Mouse (Mus musculus): ENCODE results near the gene Kcnj9. TPM values are rescaled to one million over a fixed set of nuclear protein-coding genes. Genes with fewer than 3 reads are reported as not detected.

Gene Kcnj9
- polyA plus RNA-seq, 1 experiment = 3.9 TPM

DNA sequence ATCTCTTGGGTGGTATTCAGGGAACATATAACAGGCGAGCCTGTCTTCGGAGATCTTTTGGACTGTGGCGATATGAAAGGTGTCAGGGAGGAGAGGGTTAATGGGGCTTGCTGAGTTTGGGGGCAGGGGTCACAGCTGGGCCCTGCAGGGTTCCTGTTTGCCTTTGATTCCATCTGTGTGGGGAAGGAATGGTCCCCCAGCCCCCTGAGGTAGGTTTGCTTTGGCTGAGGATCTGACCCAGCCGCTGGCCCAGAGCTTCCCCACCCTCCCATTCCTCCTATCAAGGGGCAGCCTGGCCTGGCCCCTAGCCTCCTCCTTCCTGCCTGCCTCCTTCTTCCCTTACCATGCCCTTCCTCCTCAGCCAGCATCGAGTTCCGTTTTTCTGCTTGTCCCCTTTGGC, 26.3 kb downstream of the Kcnj9 start:
- TF ChIP-seq CTCF (IDR thresholded peaks at IDR 0.05; ENCODE audit: extremely low read depth, insufficient read depth, insufficient read length, insufficient replicate concordance) (no peak), POLR2A (IDR thresholded peaks at IDR 0.05; ENCODE audit: low read depth, low read length) (no peak)
- 58% methylated on average over 6 of the region's 6 CpGs for WGBS
- no peaks in the 10 kb centered on the region for H3K27me3 ChIP-seq (ENCODE audit: control insufficient read depth, insufficient read depth, low read length)

DNA sequence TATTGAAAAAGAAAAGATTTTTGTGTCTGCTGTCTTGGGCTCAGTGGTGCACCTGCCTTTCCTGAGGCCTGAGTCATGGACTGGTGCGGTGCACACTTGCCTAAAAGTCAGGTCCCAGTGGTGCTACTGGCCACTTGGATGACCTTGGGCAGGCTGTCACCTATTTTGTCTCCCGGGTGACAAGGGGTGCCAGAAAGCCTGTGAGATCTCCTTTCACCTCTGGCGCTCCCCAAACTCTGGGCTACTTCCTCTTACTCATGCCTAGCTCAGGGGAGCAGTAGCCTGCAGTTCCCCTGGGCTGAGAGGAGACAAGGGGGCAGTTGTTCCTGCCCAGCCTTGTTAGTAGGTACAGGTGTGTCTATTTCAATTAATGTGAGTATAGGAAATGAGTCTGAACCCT, 26.8 kb downstream of the Kcnj9 start:
- DNase-seq (ENCODE audit: low read depth in 1 of 2, low spot score in 2 of 2) = no peak
- Histone ChIP-seq H3K36me3 (ENCODE audit: control insufficient read depth, insufficient read depth, low read length) (no peaks in the 10 kb centered on the region), H3K4me1 (ENCODE audit: control insufficient read depth, insufficient read depth, insufficient read length) (peaks cover 7% of the 10 kb centered on the region; the same call in 1 of the 2 replicates), H3K27ac (ENCODE audit: insufficient read depth, low read length) (no peak overlapping the region), H3K4me3 (ENCODE audit: extremely low read depth, insufficient read depth, insufficient read length) (no peak overlapping the region), H3K27me3 (ENCODE audit: control insufficient read depth, insufficient read depth, low read length) (no peaks in the 10 kb centered on the region)
- 46% methylated on average over 3 of the region's 3 CpGs for WGBS
- TF ChIP-seq CTCF (IDR thresholded peaks at IDR 0.05; ENCODE audit: extremely low read depth, insufficient read depth, insufficient read length, insufficient replicate concordance) (no peak), POLR2A (IDR thresholded peaks at IDR 0.05; ENCODE audit: low read depth, low read length) (no peak)

More for the DNA sequence above, 26.3 kb downstream of the Kcnj9 start:
- Histone ChIP-seq H3K27ac (ENCODE audit: insufficient read depth, low read length) (no peak overlapping the region), H3K36me3 (ENCODE audit: control insufficient read depth, insufficient read depth, low read length) (no peaks in the 10 kb centered on the region), H3K4me1 (ENCODE audit: control insufficient read depth, insufficient read depth, insufficient read length) (peaks cover 7% of the 10 kb centered on the region; the same call in 1 of the 2 replicates), H3K4me3 (ENCODE audit: extremely low read depth, insufficient read depth, insufficient read length) (no peak overlapping the region)
- DNase-seq (ENCODE audit: low read depth in 1 of 2, low spot score in 2 of 2) = no peak

DNA sequence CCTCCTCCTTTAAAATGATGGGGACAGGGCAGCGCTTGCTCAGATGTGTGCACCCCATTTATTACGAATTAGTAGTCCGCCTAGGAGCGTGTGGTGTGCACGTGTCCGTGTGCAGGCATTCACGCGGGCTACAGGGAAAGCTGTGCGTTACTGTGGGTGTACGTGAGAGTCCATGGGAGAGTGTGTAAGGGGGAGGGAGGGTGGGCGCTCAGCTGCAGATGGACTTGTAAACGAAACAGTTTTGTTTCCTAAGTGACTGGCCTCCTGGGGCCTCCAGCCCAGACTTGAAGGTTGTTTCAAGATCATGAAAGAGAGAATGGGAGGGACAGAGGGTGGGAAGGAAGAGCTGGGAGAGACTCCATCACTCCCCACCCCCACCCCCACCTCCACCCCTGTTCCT, 27.9 kb downstream of the Kcnj9 start:
- Histone ChIP-seq H3K4me1 (ENCODE audit: control insufficient read depth, insufficient read depth, insufficient read length) (peaks cover 4% of the 10 kb centered on the region; the same call in 1 of the 2 replicates), H3K27ac (ENCODE audit: insufficient read depth, low read length) (no peak overlapping the region), H3K27me3 (ENCODE audit: control insufficient read depth, insufficient read depth, low read length) (no peaks in the 10 kb centered on the region), H3K4me3 (ENCODE audit: extremely low read depth, insufficient read depth, insufficient read length) (no peak overlapping the region), H3K36me3 (ENCODE audit: control insufficient read depth, insufficient read depth, low read length) (no peaks in the 10 kb centered on the region)
- TF ChIP-seq POLR2A (IDR thresholded peaks at IDR 0.05; ENCODE audit: low read depth, low read length) = no peak
- no peak for TF ChIP-seq CTCF (IDR thresholded peaks at IDR 0.05; ENCODE audit: extremely low read depth, insufficient read depth, insufficient read length, insufficient replicate concordance)
- WGBS = 80% methylated on average over 12 of the region's 12 CpGs
- DNase-seq (ENCODE audit: low read depth in 1 of 2, low spot score in 2 of 2) = no peak

DNA sequence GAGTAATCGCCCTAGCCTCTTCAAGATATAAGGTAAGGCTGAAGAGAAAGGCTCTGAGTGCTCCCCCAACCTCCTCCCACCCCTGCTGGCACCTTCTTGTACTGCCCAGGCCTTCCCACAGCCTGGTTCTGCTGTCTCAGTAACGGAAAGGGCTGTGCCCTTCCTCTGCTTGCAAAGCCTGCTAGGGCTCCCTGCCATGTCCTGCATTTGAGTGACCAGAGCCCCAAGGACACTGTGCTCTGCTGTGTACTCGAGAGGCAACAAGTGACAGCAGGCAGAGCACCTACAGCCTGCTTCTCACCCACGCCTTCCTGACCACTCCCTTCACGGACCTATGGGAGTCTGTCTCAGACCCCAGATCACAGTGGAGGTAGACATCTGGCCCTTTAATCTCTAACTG, 28.9 kb downstream of the Kcnj9 start:
- no peak for DNase-seq (ENCODE audit: low read depth in 1 of 2, low spot score in 2 of 2)
- Histone ChIP-seq H3K27ac (ENCODE audit: insufficient read depth, low read length) (no peak overlapping the region), H3K4me3 (ENCODE audit: extremely low read depth, insufficient read depth, insufficient read length) (no peak overlapping the region), H3K4me1 (ENCODE audit: control insufficient read depth, insufficient read depth, insufficient read length) (no peaks in the 10 kb centered on the region), H3K36me3 (ENCODE audit: control insufficient read depth, insufficient read depth, low read length) (no peaks in the 10 kb centered on the region), H3K27me3 (ENCODE audit: control insufficient read depth, insufficient read depth, low read length) (no peaks in the 10 kb centered on the region)
- WGBS = 68% methylated on average over 5 of the region's 5 CpGs
- no peak for TF ChIP-seq CTCF (IDR thresholded peaks at IDR 0.05; ENCODE audit: extremely low read depth, insufficient read depth, insufficient read length, insufficient replicate concordance)
- no peak for TF ChIP-seq POLR2A (IDR thresholded peaks at IDR 0.05; ENCODE audit: low read depth, low read length)

- H3K4me3 ChIP-seq (ENCODE audit: extremely low read depth, insufficient read depth, insufficient read length) = no peak overlapping the region
- no peak overlapping the region for H3K27ac ChIP-seq (ENCODE audit: insufficient read depth, low read length)
- TF ChIP-seq CTCF (IDR thresholded peaks at IDR 0.05; ENCODE audit: extremely low read depth, insufficient read depth, insufficient read length, insufficient replicate concordance) (no peak), POLR2A (IDR thresholded peaks at IDR 0.05; ENCODE audit: low read depth, low read length) (no peak)
- no peaks in the 10 kb centered on the region for H3K36me3 ChIP-seq (ENCODE audit: control insufficient read depth, insufficient read depth, low read length)
- no peaks in the 10 kb centered on the region for H3K27me3 ChIP-seq (ENCODE audit: control insufficient read depth, insufficient read depth, low read length)
- 84% methylated on average over 7 of the region's 7 CpGs for WGBS
- no peak for DNase-seq (ENCODE audit: low read depth in 1 of 2, low spot score in 2 of 2)
- H3K4me1 ChIP-seq (ENCODE audit: control insufficient read depth, insufficient read depth, insufficient read length) = no peaks in the 10 kb centered on the region
Measured at GRCm38 (mm10) chr1:172299528-172299927, 29.6 kb downstream of the Kcnj9 start.

DNA sequence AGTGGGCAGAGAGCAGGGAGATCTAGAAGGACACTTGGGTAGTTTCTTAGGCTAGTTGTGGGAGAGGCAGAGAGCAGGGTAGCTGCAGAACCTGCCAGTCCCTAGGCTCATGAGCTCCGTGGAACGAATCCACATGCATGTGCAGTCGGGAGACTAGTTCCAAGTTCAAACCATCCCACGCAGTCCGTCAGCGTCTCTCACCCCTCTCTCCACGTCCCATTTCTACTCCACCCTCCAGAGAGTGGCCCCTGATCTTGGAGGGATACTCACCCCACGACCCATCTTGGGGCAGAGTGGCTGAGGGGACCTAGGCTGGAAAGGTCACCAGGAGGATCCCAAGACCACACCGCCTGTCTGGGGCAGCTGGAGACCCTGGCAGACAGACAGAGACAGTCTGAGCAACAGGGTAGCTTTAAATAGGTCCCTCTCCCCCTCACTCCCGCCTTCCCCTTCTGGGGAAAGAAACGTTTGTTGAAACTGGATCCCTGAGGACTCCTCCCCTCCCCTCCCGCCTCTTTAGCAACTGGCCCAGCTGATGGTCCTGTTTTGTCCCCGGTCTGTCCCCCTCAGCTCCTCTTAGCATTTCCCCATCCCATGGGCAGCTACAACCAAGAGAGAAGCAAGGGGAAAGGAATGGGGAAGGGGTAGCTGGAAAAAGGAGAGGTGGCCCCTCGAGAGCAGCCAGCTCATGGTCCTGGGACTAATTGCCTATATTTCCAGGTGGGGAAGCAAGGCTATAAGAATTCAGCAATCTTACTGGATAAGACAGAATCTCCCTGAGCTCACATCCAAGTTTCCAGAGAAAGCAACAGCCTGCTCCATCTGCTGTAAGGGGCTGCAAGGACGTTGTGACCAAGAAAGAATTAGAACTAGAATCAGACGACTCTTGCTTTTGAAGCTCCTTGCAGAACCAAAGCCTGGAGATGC, 31.2 kb downstream of the Kcnj9 start, which contains the start of gene Atp1a2:
TSS of gene Atp1a2 (minus strand) at position 454 of the 927 bp plus-strand sequence.
- 71% methylated on average over 16 of the region's 16 CpGs for WGBS
- DNase-seq (ENCODE audit: low read depth in 1 of 2, low spot score in 2 of 2) = no peak
- Histone ChIP-seq H3K36me3 (ENCODE audit: control insufficient read depth, insufficient read depth, low read length) (no peaks in the 10 kb centered on the region), H3K27ac (ENCODE audit: insufficient read depth, low read length) (no peak within 1 kb of the TSS), H3K27me3 (ENCODE audit: control insufficient read depth, insufficient read depth, low read length) (no peaks in the 10 kb centered on the region), H3K4me3 (ENCODE audit: extremely low read depth, insufficient read depth, insufficient read length) (no peak within 1 kb of the TSS; the same call in 1 of the 2 replicates), H3K4me1 (ENCODE audit: control insufficient read depth, insufficient read depth, insufficient read length) (no peaks in the 10 kb centered on the region)
- no peak for TF ChIP-seq CTCF (IDR thresholded peaks at IDR 0.05; ENCODE audit: extremely low read depth, insufficient read depth, insufficient read length, insufficient replicate concordance)
- no peak for TF ChIP-seq POLR2A (IDR thresholded peaks at IDR 0.05; ENCODE audit: low read depth, low read length)

Measured in spleen, adult 2 months (tissue).